Mouse (Mus musculus): ENCODE measurements at regions not wholly inside any gene's neighbourhood (a gene's known extent, or its start where the extent isn't known, plus 50 kb on each side); places are given as distances from the start of the nearest gene placed in this dataset.
A peak's percentile ranks its signal among the peaks of the same experiment; 100 is the strongest.

DNA sequence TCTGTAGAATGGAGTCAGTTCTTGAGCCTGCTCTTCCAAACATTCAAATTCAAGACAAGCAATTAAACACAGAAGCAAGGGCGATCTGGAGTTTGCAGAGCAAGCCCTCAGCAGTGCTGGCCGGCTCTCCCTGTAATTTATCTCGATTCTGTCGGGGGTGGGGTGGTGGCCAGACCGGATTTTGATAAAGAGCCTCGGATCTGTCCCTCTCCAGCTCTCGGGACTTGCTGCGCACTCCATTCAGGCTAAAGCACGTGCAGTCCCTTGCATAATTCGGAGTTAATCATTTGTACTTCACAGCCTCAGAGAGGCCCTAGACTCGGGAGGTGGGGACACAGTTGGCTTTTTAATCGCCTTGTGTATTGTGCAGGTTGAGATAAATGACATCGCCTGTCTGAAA lies 145.6 kb upstream of the Zfp507 start:
- no peak for DNase-seq

DNA sequence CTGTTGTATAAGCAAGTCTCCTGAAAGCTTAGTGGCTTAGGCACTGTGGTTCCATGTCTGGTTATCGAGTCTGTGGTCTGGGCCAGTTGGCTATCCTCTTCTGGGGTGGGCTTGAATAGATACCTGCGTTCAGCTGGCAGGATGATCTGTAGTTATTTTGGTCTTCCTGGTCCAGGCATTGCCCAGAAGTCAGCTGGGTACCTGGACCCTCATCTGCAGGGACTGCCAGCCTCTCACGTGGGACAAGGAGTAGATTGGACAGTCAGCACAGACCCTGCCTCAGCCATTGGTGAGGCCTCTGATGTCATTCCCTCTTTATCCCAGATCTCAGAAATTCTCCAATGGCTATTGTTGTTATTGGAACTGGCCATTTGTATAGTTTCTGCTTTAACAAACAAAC lies 138.3 kb upstream of the Zfp507 start:
- DNase-seq, result no peak

- no peak for DNase-seq
These were observed 135.5 kb upstream of the Zfp507 start for GRCm38 (mm10) chr7:35938123-35938869.

- no peak for DNase-seq
These were observed 123.9 kb upstream of the Zfp507 start for GRCm38 (mm10) chr7:35926749-35927148.

DNA sequence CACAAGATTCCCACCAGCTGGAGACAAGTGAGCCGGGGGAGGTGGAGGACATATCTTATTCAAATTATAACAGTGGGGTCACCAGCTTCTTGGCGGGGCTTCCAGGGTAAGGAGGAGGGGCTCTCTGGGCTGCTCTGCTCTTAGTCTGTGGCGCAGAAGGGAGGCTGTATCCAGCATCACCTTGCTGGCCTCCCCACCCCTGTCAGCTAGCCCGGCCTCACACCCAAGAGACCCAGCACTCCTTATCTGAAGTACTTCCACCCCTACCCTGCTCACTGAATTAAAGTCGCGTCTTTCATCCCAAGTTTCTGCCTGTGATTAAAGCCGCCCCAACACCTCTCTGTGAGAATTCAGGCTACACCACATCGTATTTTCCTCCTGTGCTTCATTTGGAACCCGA lies 119.8 kb upstream of the Zfp507 start:
- no peak for DNase-seq

GRCm38 (mm10) chr7:35920884-35921283 lies 118.1 kb upstream of the Zfp507 start:
- DNase-seq, result no peak

DNA sequence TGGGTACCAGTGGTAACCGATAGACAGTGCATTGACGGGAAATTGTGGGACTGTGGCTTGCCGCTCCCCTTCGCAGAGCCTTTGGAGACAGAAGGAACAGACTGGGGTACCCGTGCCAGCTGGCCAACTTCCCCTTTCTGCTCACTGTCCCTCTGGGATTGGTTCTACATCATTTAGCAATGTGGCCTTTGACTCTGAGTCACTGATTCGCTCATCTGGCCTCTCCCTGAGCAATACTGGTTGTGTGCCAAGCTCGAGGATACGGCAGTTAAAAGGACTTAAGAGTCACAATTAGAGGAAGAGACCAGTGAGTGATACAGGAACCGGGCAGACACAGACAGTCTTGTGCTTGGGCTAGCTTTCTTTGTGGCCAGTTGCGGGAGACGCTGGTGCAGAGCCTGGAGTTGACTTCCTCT lies 117.4 kb upstream of the Zfp507 start:
- peak in 1 of 2 experiments; percentile 15 for DNase-seq

- DNase-seq, result no peak
These were observed 107.4 kb upstream of the Zfp507 start for GRCm38 (mm10) chr7:35910109-35910706.

DNA sequence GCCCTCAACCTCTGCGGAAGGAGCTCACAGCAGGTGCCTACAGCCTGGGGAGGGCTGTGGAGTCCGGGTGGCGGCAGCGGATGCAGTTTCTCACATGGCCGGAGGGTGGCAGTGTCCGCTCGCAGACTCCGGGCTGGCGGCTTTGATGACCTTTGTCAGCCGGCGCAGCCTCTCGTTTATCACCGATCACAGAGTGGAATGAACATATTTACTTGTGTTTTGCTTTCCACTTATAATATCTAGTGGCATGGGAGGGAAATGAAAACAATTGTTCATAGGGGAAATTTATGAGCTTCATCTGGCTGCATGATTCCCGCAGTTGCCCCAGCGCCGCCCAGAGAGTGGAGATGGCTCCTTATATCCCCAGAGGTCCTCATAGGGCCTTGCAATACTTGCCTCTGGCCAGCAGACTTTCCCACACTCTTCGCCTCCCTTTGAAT lies 99.2 kb upstream of the Zfp507 start:
- DNase-seq, result peak; percentile 79 to 81

DNA sequence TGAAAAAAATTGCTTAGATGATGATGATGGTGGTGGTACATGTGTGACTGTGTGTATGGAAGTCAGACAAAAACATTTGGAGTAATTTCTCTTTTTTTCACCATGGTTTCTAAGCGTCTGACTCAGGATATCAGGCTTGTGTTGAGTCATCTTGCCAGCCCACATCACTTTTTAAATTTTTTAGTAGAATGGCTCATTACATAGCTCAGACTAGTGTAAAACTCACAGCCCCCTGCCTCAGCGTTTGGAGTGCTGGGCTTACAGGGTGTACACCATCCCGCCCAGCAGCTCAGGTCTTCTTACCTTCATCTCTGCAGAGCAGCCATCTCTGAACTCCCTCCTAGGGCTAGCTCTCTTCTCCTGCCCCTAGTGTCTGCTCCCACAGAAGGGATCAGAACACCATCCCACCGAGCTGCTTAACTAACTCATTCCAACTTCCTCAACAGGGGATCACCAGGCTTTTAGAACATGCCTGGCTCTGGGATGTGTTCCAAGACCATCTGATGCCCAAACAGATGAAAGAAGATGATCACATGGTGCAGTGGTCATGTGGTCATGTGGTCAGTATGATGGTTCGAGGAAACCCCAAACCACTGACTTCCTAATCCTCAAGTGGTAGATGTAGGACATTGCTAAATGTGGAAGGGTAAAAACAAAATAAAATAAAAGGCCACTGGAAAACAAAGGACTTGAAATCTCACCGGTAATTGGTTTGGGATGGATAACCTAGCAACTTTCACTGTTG lies 96.1 kb upstream of the Zfp507 start:
- no peak for DNase-seq

GRCm38 (mm10) chr7:35893292-35893691 lies 90.5 kb upstream of the Zfp507 start:
- no peak for DNase-seq

GRCm38 (mm10) chr7:35886051-35886450 lies 83.2 kb upstream of the Zfp507 start:
- DNase-seq, result no peak

DNA sequence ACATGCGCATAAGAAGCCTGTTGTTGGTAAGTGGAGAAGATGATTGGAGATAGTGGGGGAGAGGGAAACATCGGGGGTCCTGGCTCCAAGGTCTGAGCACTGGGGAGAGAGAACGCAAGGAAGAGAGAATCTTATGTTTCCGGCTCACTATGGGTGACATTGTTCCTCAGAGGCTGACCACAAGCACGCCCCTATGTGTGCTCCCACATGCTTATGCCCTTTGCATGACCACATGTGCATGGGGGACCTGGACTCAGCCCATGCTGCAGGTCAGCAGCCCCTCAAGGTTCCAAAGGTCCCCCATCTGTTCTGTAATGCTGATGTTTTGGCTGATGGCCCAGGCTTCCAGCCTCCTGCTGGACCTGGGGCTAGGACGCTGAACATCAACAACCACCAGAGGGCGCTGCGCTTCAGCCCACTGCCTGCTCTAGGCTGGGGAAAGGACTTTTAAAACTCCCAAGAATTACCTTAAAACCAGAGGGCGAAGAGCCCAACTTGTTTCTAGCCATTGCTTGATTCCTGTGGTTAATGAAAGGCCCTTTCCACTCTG lies 77.0 kb upstream of the Zfp507 start:
- peak; percentile 52 to 62 for DNase-seq

DNA sequence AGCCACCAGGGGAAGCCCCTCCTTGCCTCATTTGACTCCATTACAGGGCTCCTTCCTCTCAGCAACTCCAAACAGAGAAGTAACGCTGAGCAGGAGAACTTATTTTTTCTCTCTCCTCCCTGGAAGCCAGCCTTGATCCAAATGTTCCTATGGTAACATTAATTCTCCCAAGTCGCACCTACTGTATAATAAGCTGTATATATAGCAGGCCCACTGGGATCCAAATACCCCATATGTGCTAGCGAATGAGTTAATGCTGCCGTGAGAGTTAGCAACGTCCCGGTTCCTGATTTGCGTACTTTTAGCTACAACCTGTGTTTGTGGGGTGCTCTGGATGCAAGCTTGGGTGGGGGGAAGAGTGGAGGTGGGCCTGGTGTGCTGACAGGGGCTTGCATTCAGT lies 75.4 kb upstream of the Zfp507 start:
- DNase-seq, result no peak

GRCm38 (mm10) chr7:35861049-35861448 lies 58.2 kb upstream of the Zfp507 start:
- DNase-seq, result no peak

DNA sequence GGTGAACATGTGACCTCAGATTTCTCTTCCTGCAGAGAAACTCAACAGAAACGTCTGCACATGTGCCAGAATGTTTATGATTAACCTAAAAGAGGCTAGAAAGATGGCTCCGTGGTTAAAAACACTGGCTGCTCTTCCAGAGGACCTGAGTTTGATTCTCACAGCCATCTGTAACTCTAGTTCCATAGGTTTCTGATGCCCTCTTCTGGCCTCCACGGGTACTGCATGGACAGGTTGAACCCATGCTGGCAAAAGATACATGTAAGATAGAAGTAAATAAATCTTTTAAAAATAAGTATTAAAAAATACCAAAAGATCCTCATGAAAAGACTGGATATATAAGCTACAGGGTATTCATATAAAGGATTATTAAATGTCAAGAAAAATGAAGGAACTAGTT lies 56.8 kb upstream of the Zfp507 start:
- peak in 1 of 2 experiments; percentile 5 for DNase-seq

- DNase-seq, result no peak
These were observed 54.9 kb upstream of the Zfp507 start for GRCm38 (mm10) chr7:35857693-35858092.
